Mouse (Mus musculus) midbrain, embryonic 11.5 days (tissue): ENCODE results near the gene Spdye4c. TPM values are rescaled to one million over a fixed set of nuclear protein-coding genes. Genes with fewer than 3 reads are reported as not detected.
A peak's percentile ranks its signal among the peaks of the same experiment; 100 is the strongest.

ENCODE experiments used
- ATAC-seq: fragments of 200-750 bp; cut with Nextera tagmentation; 2 replicates; pipeline ENCODE4 v1.8.0; 2017; ENCODE audit warnings: moderate TSS enrichment, moderate library complexity; ENCODE audit not compliant: low FRiP score
- DNase-seq: peaks from one replicate; pipeline ENCODE4 v3.0.0; 2015; ENCODE audit warnings: low spot score; ENCODE audit errors: missing footprints
- H3K27ac ChIP-seq: fragments of 300-500 bp; sonication (generic); 2 replicates; pipeline ENCODE4 v1.5.1; 2014; ENCODE audit warnings: low read depth, low read length
- H3K27me3 ChIP-seq: fragments of 300-500 bp; sonication (generic); 2 replicates; pipeline ENCODE4 v1.6.1; 2014; ENCODE audit warnings: mild to moderate bottlenecking, low read length, moderate library complexity, mixed read lengths; ENCODE audit not compliant: control insufficient read depth, insufficient read depth
- H3K36me3 ChIP-seq: fragments of 300-500 bp; sonication (generic); 2 replicates; pipeline ENCODE4 v1.6.1; 2014; ENCODE audit warnings: mild to moderate bottlenecking, low read length, moderate library complexity, mixed read lengths; ENCODE audit not compliant: control insufficient read depth, insufficient read depth
- H3K4me1 ChIP-seq: fragments of 300-500 bp; sonication (generic); 2 replicates; pipeline ENCODE4 v1.6.1; 2014; ENCODE audit warnings: low read length; ENCODE audit not compliant: control insufficient read depth, insufficient read depth
- H3K4me2 ChIP-seq: fragments of 300-500 bp; sonication (generic); 2 replicates; pipeline ENCODE4 v1.6.1; 2014; ENCODE audit warnings: mild to moderate bottlenecking, moderate library complexity
- H3K4me3 ChIP-seq: fragments of 300-500 bp; sonication (generic); 2 replicates; pipeline ENCODE4 v1.5.1; 2014; ENCODE audit warnings: low read depth, low read length
- H3K9ac ChIP-seq: fragments of 300-500 bp; sonication (generic); 2 replicates; pipeline ENCODE4 v1.6.1; 2014; ENCODE audit warnings: low read length
- H3K9me3 ChIP-seq: fragments of 300-500 bp; sonication (generic); 2 replicates; pipeline ENCODE4 v1.6.1; 2016; ENCODE audit warnings: low read length; ENCODE audit not compliant: control insufficient read depth
- WGBS: fragments of 180-500 bp; shearing (Covaris S2); extraction: QIAGEN DNeasy Blood & Tissue Kit; methylation state at CpG from one replicate; pipeline ENCODE4 v1.1.7; 2014; 5-methylcytosine and 5-hydroxymethylcytosine counted together
- polyA plus RNA-seq: library from polyadenylated mRNA; unstranded; fragments of >200 nt; fragmentation: Nextera tagmentation; extraction: Ambion mirVana; gene quantifications from 2 replicates; pipeline ENCODE4 v1.2.1, GENCODE M21; 2014

Gene Spdye4c
- polyA plus RNA-seq, 1 experiment from 2014 or later = not detected

- H3K4me1 ChIP-seq = no peaks in the 10 kb centered on the region
- H3K27me3 ChIP-seq = no peaks in the 10 kb centered on the region
- no peak overlapping the region for H3K4me3 ChIP-seq
- H3K36me3 ChIP-seq = no peaks in the 10 kb centered on the region
- peak; percentile 99 for DNase-seq
- no peak overlapping the region for H3K4me2 ChIP-seq
- no peaks in the 10 kb centered on the region for H3K9me3 ChIP-seq
- WGBS = 55% methylated on average over 16 of the region's 16 CpGs
- H3K9ac ChIP-seq = no peak overlapping the region
- H3K27ac ChIP-seq = no peak overlapping the region
- ATAC-seq = no peak
Measured at GRCm38 (mm10) chr2:128572726-128573624, 18.0 kb upstream of the Spdye4c start.

- WGBS = 75% methylated on average over 5 of the region's 5 CpGs
- no peak for ATAC-seq
- Histone ChIP-seq H3K9ac (no peak overlapping the region), H3K27ac (no peak overlapping the region), H3K27me3 (no peaks in the 10 kb centered on the region), H3K9me3 (no peaks in the 10 kb centered on the region), H3K4me3 (no peak overlapping the region), H3K4me1 (no peaks in the 10 kb centered on the region), H3K4me2 (no peak overlapping the region), H3K36me3 (no peaks in the 10 kb centered on the region)
- no peak for DNase-seq
Measured at GRCm38 (mm10) chr2:128582881-128583280, 8.1 kb upstream of the Spdye4c start.

- H3K4me1 ChIP-seq = no peaks in the 10 kb centered on the region
- no peaks in the 10 kb centered on the region for H3K9me3 ChIP-seq
- H3K27me3 ChIP-seq = no peaks in the 10 kb centered on the region
- H3K4me3 ChIP-seq = no peak overlapping the region
- 88% methylated on average over 7 of the region's 7 CpGs for WGBS
- no peak overlapping the region for H3K27ac ChIP-seq
- no peaks in the 10 kb centered on the region for H3K36me3 ChIP-seq
- no peak overlapping the region for H3K4me2 ChIP-seq
- DNase-seq (no peak), ATAC-seq (no peak)
- no peak overlapping the region for H3K9ac ChIP-seq
Measured at GRCm38 (mm10) chr2:128592301-128592700, 1.3 kb downstream of the Spdye4c start.

- ATAC-seq (no peak), DNase-seq (peak; percentile 73)
- WGBS = 22% methylated on average over 2 of the region's 2 CpGs
Measured at GRCm38 (mm10) chr2:128601534-128601933, 10.5 kb downstream of the Spdye4c start.

GRCm38 (mm10) chr2:128609286-128609685, 18.3 kb downstream of the Spdye4c start:
- no peaks in the 10 kb centered on the region for H3K4me1 ChIP-seq
- ATAC-seq (no peak), DNase-seq (peak; percentile 53)
- H3K27me3 ChIP-seq = no peaks in the 10 kb centered on the region
- no peak overlapping the region for H3K4me2 ChIP-seq
- H3K9ac ChIP-seq = no peak overlapping the region
- no peak overlapping the region for H3K4me3 ChIP-seq
- no peaks in the 10 kb centered on the region for H3K9me3 ChIP-seq
- no peak overlapping the region for H3K27ac ChIP-seq
- peaks cover 14% of the 10 kb centered on the region for H3K36me3 ChIP-seq
- WGBS = 89% methylated on average over 5 of the region's 5 CpGs

More at GRCm38 (mm10) chr2:128601534-128601933, 10.5 kb downstream of the Spdye4c start:
- no peaks in the 10 kb centered on the region for H3K36me3 ChIP-seq
- no peak overlapping the region for H3K4me2 ChIP-seq
- H3K9me3 ChIP-seq = no peaks in the 10 kb centered on the region
- no peak overlapping the region for H3K9ac ChIP-seq
- H3K27ac ChIP-seq = no peak overlapping the region
- H3K4me1 ChIP-seq = no peaks in the 10 kb centered on the region
- H3K4me3 ChIP-seq = no peak overlapping the region
- no peaks in the 10 kb centered on the region for H3K27me3 ChIP-seq

- H3K27ac ChIP-seq = no peak overlapping the region
- no peaks in the 10 kb centered on the region for H3K9me3 ChIP-seq
- H3K4me2 ChIP-seq = no peak overlapping the region
- ATAC-seq (no peak), DNase-seq (peak; percentile 66)
- H3K36me3 ChIP-seq = peaks cover 16% of the 10 kb centered on the region
- H3K4me1 ChIP-seq = no peaks in the 10 kb centered on the region
- no peak overlapping the region for H3K4me3 ChIP-seq
- 95% methylated on average over 8 of the region's 8 CpGs for WGBS
- no peaks in the 10 kb centered on the region for H3K27me3 ChIP-seq
- no peak overlapping the region for H3K9ac ChIP-seq
Measured at GRCm38 (mm10) chr2:128611178-128611577, 20.2 kb downstream of the Spdye4c start.

- DNase-seq = peak; percentile 53
- Histone ChIP-seq H3K4me1 (no peaks in the 10 kb centered on the region), H3K27ac (no peak overlapping the region), H3K4me3 (no peak overlapping the region), H3K36me3 (peaks cover 21% of the 10 kb centered on the region), H3K27me3 (no peaks in the 10 kb centered on the region), H3K9ac (no peak overlapping the region), H3K4me2 (no peak overlapping the region), H3K9me3 (no peaks in the 10 kb centered on the region)
- no peak for ATAC-seq
- whole genome bisulfite sequencing = 94% methylated on average over 7 of the region's 7 CpGs
Measured at GRCm38 (mm10) chr2:128612275-128612674, 21.3 kb downstream of the Spdye4c start.

GRCm38 (mm10) chr2:128613365-128613764, 22.4 kb downstream of the Spdye4c start:
- DNase-seq (peak; percentile 47), ATAC-seq (no peak)
- 87% methylated on average over 5 of the region's 5 CpGs for WGBS
- Histone ChIP-seq H3K4me1 (no peaks in the 10 kb centered on the region), H3K4me2 (no peak overlapping the region), H3K27me3 (no peaks in the 10 kb centered on the region), H3K27ac (no peak overlapping the region), H3K9me3 (no peaks in the 10 kb centered on the region), H3K4me3 (no peak overlapping the region), H3K9ac (no peak overlapping the region), H3K36me3 (peaks cover 26% of the 10 kb centered on the region)

GRCm38 (mm10) chr2:128615366-128615765, 24.4 kb downstream of the Spdye4c start:
- H3K36me3 ChIP-seq = peaks cover 35% of the 10 kb centered on the region
- peak; percentile 68 for DNase-seq
- WGBS = 91% methylated on average over 4 of the region's 4 CpGs
- H3K9ac ChIP-seq = no peak overlapping the region
- H3K4me1 ChIP-seq = no peaks in the 10 kb centered on the region
- H3K9me3 ChIP-seq = no peaks in the 10 kb centered on the region
- H3K4me3 ChIP-seq = no peak overlapping the region
- H3K27ac ChIP-seq = no peak overlapping the region
- no peak for ATAC-seq
- no peaks in the 10 kb centered on the region for H3K27me3 ChIP-seq
- H3K4me2 ChIP-seq = no peak overlapping the region
